Mouse (Mus musculus) heart, postnatal 36 days (tissue): ENCODE measurements at regions not wholly inside any gene's neighbourhood (a gene's known extent, or its start where the extent isn't known, plus 50 kb on each side); places are given as distances from the start of the nearest gene placed in this dataset.

Source experiments
- DNase-seq, 2 experiments: peaks; one replicate each; pipeline ENCODE4 v3.0.0; 2021 to 2022
- intact Hi-C: fragments of 180-260 bp; cut with DNase I; formaldehyde crosslinking; loops from one replicate; pipeline ENCODE4 v1.15.1; 2025

DNA sequence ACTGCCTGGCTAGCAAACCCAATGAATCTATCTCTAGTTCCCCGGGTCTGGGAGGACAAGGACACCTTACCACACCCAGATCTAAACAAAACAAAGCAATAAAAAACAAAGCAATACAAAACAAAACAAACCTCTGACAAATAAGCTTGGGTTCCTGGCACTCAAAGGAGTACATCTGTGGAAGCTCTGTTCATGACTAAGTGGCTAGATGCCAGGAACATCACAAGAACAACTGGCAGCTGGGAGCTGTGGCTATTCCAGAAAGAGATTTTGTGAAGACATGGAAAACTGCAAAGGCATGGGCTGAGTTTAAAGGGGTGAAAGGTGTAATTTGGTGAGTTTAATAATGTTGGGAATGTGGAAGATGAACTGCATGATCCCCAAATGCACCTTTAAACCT lies 565.9 kb downstream of the Plekhb2 start:
- intact Hi-C loops: no loop called here
- DNase-seq: peak; percentile 24 to 38

DNA sequence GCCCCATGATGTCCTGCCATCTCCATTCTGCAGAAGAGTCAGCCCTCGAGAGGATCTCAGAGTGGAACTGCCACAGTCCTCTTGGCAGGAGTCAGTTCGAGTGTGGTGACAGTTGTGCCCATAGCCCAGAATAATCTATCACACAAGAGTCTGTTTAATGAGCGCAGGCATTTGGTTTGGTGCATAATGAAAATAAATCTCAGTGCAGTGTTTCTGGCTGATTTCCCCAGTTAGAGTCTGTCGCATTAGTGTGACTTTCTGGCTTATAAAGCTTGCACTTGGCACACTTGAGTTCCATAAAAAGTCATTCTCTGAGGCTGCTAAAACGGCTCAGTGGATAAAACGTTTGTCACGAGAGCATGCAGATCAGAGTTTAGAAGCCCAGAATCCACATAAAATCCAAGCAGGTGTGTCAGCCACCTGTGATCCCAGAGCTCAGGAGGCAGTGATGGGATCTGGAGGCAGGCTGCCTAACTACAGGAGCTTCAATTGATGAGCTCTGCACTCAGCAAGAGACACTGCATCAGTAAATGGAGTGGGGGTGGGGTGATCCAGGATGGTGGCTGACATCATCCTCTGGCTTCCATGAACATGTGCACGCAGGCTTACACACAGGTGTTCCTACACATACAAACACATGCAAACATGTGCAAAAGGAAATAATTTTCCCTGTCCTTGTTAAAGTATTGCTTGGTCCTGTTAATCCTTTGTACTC lies 578.5 kb downstream of the Plekhb2 start:
- DNase-seq: no peak
- intact Hi-C loops: no loop called here

DNA sequence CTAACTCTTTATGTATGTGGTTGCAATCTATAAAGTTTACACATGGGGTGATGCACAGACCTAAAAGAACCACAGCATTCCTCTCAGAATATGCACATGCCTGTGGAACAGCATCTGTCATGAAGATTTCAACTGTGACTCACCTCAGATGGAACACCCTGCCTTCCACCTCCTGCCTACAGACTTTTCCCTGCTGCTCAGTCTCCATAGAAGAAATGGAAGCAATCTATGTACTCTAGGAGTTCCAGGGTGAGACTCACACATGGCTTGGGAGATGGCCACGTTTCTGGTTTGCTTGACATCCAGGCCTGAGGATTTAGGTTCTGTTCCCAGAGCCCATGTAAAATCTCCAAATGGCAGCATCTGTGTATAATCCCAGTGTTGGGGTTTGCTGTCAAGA lies 579.7 kb downstream of the Plekhb2 start:
- intact Hi-C loops: no loop called here
- no peak for DNase-seq

DNA sequence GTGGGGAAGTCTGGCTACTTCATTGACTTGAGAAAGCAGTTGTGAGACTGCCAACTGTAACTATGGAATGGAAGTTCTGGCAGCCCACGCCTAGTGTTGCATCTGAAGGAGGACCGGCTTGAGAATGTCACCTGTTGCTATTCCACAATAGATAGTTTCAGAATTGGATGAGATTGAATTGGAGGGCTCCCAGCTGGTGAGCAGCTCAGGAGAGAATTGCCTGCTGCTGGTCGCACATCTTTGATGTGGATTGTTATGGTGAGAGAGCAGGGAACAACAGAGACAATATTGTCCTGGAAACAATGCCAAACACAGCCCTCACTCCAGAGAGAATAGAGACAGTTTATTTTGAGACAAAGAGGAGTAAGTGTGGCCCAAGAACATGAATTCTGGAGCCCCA lies 585.9 kb downstream of the Plekhb2 start:
- intact Hi-C loops: no loop called here
- no peak for DNase-seq

DNA sequence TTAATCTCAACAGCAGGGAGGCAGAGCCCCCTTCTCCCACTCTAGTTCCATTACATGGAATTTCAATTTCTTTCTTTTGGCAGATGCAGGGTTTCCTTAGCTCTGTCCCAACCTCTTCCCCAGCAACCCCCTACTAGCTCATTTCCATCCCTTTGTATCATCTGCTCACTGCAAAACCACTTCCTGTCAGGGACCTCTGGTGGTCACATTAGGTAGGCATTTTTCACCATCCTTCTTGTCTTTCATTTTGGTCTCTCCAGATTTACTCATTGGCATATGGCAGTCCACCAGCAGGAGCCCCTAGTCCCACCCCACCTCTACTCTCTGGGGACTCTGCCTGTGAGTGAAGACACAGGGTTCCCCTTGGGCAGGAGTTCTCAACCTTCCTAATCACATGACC lies 597.6 kb downstream of the Plekhb2 start:
- DNase-seq: no peak
- intact Hi-C loops: no loop called here

DNA sequence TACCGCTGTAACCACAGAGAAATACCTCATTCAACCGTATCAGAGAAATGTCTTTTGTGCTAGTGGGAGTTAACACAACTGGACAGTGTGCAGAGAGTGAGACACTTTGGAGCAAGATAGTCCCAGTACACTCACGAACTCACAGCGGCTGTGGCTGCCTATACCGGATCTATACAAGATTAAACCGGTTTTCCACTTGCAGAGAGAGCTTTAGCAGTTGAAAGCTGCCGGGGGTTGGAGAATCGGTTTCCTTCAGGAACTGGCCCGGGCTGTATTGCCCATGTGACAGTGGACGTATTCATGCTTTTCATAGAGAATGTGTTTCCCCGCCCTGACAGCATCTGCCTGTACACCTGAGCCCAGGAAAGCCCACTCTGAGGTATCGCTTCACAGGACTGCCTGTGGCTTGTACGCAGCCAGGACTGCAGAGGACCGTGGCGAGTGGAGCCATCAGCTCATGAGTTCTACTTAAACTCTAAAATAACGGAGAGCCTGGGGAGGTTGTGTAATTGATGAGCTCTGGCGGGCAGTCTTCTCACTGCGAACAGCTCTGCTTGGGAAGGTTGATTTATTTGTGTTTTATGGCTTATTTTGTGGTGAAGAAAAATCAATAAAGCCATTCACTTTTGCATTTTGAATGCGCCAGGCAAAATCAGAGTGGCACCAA lies 602.8 kb downstream of the Plekhb2 start:
- no peak for DNase-seq
- intact Hi-C loops: no loop called here

DNA sequence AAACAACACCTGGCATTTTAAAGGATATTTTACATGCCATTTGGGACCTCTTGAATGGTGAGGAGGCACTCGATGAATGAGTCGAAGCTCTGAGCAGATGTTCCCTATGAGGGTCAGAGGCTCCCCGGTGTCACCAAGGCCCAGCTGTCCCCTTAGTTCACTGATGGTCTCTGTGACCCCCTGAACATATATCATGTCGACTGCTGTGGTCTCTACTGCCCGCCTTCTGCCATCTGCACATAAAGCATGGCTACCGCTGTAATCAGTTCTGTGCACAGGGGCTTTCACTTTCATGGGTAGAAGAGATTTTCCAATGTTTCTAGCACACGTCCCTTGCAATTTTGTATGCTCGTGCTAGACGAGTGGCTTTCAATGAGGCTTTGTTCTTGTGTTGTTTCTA lies 607.8 kb downstream of the Plekhb2 start:
- DNase-seq: no peak
- intact Hi-C loops: no loop called here

DNA sequence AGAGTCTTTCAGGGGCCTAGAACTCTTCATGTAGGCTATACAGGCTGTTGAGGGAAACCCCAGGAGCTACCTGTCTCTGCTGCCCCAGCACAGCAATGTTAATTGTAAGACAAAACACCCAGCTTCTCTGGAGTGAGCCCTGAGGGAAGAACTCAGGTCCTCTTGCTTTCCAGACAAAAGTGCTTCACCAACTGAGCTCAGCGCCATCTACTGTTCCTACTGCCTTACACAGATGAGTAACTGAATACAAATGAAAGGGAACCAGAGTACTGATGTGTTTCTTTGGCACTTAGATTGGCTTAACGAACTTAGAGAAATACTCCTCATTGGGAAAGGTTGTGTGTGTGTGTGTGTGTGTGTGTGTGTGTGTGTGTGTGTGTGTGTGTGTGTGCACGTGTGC lies 603.1 kb upstream of the Hs6st1 start:
- intact Hi-C loops: no loop called here
- DNase-seq: no peak

DNA sequence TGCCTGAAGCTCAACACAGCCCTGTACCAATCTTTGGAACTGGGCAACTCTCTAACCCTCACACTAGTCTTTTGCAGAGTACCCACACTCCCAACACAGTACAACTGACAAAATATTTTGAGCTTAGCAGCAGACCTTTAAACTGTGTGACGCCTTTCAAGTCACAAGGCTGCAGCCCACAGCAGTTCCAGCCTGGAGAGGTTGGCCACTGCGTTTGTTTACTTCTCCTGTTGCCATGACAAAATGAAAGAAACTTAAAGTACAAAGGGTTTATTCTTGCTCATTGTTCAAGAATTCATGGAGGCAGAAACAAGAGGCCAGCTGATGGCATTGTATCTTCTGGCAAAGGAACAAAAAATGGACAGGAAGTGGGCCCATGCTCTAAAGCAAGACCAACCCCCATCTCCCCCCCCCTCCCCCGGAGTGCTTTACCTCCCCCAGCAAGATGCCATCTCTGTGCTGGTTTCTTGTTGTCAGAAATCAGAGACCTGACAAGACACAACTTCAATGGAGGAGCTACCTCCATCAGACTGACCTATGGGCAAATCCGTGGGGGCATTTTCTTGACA lies 598.9 kb upstream of the Hs6st1 start:
- no peak for DNase-seq
- intact Hi-C loops: no loop called here

DNA sequence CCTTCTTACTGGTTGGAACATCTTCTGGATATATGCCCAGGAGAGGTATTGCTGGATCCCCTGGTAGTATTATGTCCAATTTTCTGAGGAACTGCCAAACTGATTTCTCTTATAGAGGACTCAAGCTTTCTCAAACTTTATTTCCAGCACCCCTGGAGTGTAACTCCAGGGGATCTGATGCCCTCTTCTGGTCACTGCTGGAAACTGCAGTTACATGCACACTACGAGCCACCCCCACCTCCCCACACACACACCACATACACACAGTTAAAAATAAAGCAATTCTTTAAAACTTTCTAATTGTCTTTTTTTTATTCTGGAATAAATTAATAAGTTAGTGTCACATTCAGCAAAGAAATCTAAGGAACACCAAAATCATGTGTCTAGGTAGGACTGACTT lies 589.9 kb upstream of the Hs6st1 start:
- intact Hi-C loops: no loop called here
- DNase-seq: no peak

DNA sequence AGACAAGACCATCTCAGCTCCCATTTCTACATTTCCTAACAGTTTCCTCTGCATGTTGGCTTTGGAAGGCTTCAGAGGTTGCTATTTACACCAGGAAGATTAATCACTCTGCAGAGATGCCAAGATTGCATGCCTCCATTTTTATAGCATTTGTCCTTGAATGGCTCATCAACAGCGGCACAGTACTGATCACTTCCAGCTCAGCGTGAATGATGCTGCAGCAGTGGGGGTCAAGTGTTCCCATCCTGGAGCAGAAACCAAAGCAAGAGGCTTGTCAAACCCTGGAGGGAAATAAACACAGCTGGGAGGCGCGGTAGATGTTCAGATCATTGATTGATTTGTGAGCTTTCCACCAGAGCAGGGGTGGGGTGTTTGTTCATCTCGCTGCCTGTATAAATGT lies 572.2 kb upstream of the Hs6st1 start:
- no peak for DNase-seq
- intact Hi-C loops: no loop called here

DNA sequence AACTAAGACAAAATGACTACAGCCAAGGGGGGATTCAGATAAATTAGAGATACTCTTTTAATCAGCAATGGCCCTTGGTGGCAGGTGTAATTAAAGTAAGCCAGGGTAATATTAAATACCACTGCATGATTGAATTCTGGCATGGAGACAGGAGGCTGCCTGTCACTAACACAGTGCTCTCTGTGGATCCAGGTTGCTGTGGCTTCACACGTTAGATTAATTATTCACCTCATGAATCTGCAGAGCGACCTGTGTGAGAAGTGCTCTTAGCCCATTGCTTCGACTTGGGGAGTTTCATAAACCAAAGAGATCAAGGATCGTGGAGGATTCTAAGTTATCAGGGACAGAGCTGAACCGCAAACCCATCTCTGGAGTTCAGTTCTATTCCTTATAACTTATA lies 545.2 kb upstream of the Hs6st1 start:
- no peak for DNase-seq
- intact Hi-C loops: no loop called here

DNA sequence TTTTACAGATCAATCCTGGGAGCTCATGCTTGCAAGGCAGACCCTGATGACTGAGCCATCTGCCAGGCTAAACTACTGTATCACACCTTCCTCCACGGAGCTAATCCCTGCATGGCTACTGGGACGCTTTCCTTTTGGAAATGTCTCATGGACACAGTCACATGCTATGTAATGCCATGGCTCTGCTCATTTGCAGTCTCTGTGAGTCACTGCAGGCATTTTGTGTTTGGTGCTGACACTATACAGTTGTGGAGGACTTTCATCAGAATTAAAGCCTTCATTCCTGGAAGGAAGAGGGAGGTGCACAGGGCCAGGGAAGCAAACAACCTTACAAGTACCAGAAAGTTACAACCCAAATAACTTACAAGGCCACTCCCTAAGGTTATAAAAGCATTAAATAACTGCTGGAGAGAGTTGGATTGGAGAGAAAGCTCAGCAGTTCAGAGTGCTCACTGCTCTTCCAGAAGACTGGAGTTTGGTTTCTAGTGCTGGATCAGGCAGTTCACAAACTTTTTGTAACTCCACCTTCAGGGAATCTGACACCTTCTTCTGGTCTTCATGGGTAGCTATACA lies 544.3 kb upstream of the Hs6st1 start:
- intact Hi-C loops: no loop called here
- no peak for DNase-seq

DNA sequence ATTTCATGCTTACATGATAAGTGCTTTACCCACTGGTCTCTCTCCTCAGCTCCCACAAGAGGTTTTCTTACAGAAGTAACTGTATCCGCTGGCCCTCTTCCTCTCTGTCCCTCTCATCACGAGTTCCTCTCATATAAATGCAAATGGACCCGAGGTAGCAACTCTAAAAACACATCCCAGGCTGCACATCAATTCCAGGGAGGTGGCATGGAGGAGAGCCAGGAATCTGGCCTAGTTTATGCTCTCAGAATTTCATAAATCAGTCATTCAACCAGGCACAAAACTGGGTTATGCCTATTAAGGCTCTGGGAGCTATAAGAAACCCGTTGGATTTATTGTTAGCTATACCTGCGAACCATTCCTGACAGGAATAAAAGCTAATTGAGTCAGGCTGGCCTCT lies 543.4 kb upstream of the Hs6st1 start:
- no peak for DNase-seq
- intact Hi-C loops: no loop called here

DNA sequence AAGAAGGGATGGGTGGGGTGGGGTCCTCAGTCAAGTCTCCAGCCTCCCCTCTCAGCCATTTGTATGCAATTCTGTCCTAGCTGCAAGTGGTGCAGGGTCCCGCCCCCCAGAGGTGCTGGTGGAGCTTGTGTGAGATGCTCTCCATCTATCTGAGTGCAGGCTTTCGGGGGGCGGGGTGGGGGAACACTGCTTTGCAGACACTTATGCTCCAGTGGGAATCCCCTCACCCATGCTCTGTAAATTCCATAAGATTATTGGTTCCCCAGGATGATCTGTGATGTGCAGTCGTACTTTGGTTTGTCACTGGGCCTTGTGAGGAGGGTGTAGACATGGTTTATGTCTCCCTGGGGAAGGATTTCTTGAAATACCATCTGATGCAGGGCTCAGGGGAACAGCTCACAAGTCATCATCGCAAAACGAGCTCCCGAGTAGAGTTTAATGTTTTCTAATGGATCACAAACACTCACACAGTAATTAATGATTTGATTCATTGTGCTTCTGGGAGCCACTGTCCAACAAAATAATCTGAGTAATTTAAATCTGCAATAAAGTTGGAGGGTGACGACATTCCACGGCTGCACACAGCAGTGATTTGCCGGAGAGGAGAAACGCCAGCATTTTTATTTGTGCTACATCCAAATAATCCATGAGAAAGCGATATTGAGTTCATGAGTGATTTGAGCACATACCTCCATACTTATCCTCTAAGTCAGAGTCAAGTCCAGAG lies 540.3 kb upstream of the Hs6st1 start:
- DNase-seq: no peak
- intact Hi-C loops: no loop called here

DNA sequence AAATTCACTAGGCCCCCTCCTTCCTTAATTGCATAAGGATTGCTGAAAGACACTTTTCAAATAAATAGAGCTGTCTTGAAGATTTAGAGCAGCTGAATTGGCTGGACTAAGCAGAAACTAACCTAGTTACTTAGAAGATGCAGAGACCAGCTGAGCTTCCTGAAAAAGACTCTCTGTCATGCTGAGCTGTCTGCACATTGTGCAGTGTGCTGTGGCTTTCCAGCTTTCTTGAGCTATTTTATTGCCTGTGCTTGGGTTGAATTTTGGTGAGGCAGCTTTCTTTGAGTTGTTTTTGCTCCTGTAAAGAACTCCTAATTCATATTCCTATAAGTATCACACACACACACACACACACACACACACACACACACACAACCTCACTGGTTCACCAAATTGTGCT lies 532.7 kb upstream of the Hs6st1 start:
- no peak for DNase-seq

DNA sequence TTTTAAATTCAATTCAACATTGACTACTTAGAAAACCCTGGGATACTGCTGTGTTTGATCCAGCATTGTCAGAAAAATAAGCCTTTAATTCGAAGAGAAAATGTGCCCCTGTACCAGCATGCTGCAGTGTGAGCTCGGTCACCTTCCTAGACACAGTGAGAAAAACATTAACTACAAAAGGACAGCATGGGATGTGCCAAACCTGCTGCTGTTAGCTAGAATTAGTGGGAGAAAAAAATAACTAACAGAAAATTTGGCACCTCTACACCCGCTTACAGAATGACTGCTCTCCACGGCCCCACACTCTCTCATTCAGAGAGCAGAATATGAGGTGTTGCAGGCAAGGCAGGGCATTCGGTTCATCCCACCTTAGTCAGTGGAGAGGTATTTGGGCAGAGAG lies 531.9 kb upstream of the Hs6st1 start:
- DNase-seq: no peak
- intact Hi-C loops: no loop called here

More for the DNA sequence above, 532.7 kb upstream of the Hs6st1 start:
- intact Hi-C loops: no loop called here

DNA sequence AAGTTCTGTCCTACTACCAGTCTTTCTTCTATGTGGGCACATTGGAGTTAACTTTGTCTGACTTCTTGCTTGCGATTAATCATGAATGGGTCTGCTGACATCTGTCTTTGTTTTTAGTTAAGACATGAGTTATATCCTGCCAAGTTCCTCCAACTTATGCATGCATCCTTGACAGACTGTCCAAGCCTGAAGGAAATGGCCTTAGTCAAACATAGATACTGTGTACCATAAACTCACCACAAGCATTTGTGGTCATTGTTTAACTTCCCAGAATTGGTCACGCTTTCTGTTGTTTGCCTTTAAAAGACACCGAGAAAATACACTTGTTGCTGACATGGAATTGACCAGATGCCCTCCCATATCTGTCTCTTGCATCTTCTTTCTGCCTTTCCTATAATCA lies 519.4 kb upstream of the Hs6st1 start:
- DNase-seq: no peak
- intact Hi-C loops: no loop called here

DNA sequence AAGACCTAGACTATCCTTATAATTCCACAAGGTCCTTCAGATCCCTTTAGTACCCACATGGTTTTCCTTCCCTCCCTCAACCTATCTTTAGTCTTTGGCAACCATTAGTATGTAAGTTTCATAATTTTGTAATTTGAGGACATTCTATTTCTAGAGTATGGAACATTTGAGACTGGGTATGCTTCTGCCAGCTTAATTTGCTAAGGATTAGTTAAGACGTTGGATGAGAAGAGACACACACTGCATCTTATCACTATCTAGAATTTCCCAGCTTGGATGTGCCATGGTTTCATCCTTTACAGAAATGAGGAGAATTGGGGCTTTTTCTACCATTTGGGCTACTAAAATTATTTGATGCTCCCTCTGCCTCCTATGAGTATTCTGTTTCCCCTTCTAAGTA lies 516.7 kb upstream of the Hs6st1 start:
- no peak for DNase-seq
- intact Hi-C loops: no loop called here

DNA sequence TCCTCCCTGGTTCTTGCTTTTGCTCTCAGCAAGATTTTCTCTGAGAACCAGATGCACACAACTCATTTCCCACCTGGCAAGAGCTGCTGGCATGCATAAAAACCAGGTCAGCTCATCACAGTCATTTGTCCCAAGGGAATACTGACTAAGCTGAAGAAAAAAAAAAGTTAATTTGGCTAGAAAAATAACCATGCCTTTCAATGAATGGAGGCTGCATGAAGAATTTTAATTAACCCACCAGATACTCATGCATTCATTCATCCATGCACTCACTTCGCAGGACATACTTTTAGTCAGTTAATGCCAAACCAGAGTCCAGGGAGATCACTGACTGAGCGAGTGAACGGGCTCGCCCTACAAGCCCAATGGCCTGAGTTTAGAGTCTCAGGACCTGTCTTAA lies 505.4 kb upstream of the Hs6st1 start:
- intact Hi-C loops: no loop called here
- no peak for DNase-seq

DNA sequence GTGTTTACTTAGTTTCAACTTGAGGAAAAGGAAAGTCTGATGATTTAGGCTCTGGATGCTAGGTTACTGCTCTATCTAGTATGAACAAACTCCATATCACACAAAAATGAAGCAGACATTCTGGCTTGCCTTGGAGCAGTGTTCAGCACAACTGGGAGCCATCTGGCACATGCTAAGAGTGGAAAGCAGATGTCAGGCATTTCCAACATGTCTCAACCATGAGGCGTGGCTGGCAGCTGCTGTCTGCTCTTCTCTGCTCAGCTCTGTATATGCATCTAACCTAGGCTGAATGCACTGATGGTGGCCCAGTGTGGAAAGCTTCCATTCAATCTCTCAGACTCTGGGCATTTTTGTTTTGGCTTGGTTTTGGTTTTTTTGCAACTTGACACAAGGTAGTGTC lies 493.0 kb upstream of the Hs6st1 start:
- intact Hi-C loops: no loop called here
- DNase-seq: no peak
